Mouse (Mus musculus) cortical plate, adult 2 months (tissue): Measurements from ENCODE around the gene Zdhhc14. TPM values are rescaled to one million over a fixed set of nuclear protein-coding genes. Genes with fewer than 3 reads are reported as not detected.

Experiments
- H3K27ac ChIP-seq: fragments of 200-500 bp; 2 replicates; pipeline ENCODE4 v1.5.1; 2012; ENCODE audit warnings: low read length, control low read depth, inconsistent platforms; ENCODE audit not compliant: insufficient read depth
- H3K4me1 ChIP-seq: fragments of 200-500 bp; 2 replicates; pipeline ENCODE4 v1.6.1; 2011; ENCODE audit warnings: low read length; ENCODE audit not compliant: control insufficient read depth, insufficient read depth
- H3K4me3 ChIP-seq: fragments of 200-500 bp; 2 replicates; pipeline ENCODE4 v1.5.1; 2011; ENCODE audit warnings: mild to moderate bottlenecking, low read length, control low read depth; ENCODE audit not compliant: insufficient read depth
- CTCF ChIP-seq: fragments of 200-500 bp; IDR thresholded peaks from 2 replicates; pipeline ENCODE4 v1.5.1; 2011; ENCODE audit warnings: mild to moderate bottlenecking, control low read depth, low read length; ENCODE audit not compliant: insufficient read depth; ENCODE audit errors: extremely low read depth
- POLR2A ChIP-seq: fragments of 200-500 bp; IDR thresholded peaks from 2 replicates; pipeline ENCODE4 v1.6.1; 2011; ENCODE audit warnings: mild to moderate bottlenecking, low read length, control low read depth; ENCODE audit not compliant: insufficient read depth; ENCODE audit errors: extremely low read depth
- polyA plus RNA-seq: library from polyadenylated mRNA; depleted of rRNA; stranded (reverse); fragments of >200 nt; gene quantifications from 2 replicates; pipeline ENCODE4 v1.2.3, GENCODE M21; 2012; rRNA removed

Gene Zdhhc14
- polyA plus RNA-seq, 1 experiment, result 15.1 TPM

GRCm38 (mm10) chr17:5797124-5797760, 304.9 kb downstream of the Zdhhc14 start:
- Histone ChIP-seq H3K4me3 (no peak overlapping the region), H3K27ac (no peak overlapping the region), H3K4me1 (no peaks in the 10 kb centered on the region)
- TF ChIP-seq POLR2A, result no peak
- no peak for TF ChIP-seq CTCF

GRCm38 (mm10) chr17:5798221-5798801, 306.0 kb downstream of the Zdhhc14 start:
- H3K4me3 ChIP-seq, result no peak overlapping the region
- H3K4me1 ChIP-seq, result no peaks in the 10 kb centered on the region
- TF ChIP-seq POLR2A, result no peak
- no peak for TF ChIP-seq CTCF
- no peak overlapping the region for H3K27ac ChIP-seq

DNA sequence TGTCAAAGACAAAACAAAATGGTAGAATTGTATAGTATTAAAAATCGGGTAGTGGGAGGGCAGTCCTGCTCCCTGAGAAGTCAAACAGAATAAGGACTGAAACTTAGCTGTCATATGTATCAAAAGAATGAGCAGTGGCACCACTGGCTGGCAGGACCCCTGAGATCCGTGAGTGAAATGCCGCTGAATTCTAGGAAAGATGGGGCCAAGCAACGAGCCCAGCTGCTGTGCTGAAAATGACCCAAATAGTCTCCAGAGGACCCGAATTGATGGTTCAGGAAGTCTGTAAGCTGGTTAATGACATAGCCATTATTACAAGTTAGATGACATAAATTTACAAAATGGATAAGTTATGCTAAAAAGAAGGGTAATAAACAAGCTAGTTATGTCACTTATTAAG, 306.5 kb downstream of the Zdhhc14 start:
- TF ChIP-seq POLR2A (no peak), CTCF (no peak)
- Histone ChIP-seq H3K4me1 (no peaks in the 10 kb centered on the region), H3K4me3 (no peak overlapping the region), H3K27ac (no peak overlapping the region)

DNA sequence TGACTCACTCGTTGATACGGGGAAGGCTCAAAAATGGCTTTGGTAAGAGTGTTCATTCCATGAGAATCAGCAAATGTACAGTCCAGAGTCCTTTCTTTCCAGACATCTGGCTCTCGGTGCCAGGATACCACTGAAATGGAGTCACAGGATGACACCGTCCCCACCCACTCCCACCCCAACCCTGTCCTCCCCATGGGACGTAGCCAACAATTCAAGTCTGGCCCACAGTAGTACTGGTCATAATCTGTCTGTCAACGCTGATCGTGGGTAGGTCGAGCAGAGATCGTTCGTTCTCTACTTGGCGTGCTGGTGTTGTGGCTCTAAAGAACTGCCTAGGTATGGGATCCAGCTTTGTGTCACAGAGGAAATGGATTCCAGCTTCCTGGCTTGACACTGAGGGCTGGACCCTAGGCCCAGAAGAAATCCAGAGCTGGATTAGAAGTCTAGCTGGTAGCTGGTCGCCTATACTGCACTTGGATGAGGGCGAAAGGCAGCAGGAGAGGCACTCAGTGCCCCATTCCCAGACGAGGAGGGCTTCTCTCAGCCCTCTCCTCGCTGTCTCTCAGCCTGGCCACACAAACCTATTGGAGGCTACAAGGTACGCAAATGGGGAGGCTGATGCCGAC, 307.2 kb downstream of the Zdhhc14 start:
- TF ChIP-seq POLR2A, result no peak
- no peak for TF ChIP-seq CTCF
- Histone ChIP-seq H3K4me1 (peaks cover 2% of the 10 kb centered on the region; the same call in 1 of the 2 replicates), H3K27ac (no peak overlapping the region), H3K4me3 (no peak overlapping the region)

- H3K4me1 ChIP-seq, result peaks cover 3% of the 10 kb centered on the region; the same call in 1 of the 2 replicates
- TF ChIP-seq CTCF (no peak), POLR2A (no peak)
- no peak overlapping the region for H3K27ac ChIP-seq
- no peak overlapping the region for H3K4me3 ChIP-seq
Measured at GRCm38 (mm10) chr17:5800254-5800653, 307.9 kb downstream of the Zdhhc14 start.

GRCm38 (mm10) chr17:5800824-5801560, 308.6 kb downstream of the Zdhhc14 start:
- TF ChIP-seq CTCF (no peak), POLR2A (no peak)
- H3K4me3 ChIP-seq, result no peak overlapping the region
- no peak overlapping the region for H3K27ac ChIP-seq
- H3K4me1 ChIP-seq, result peaks cover 3% of the 10 kb centered on the region; the same call in 1 of the 2 replicates

GRCm38 (mm10) chr17:5801761-5802655, 309.7 kb downstream of the Zdhhc14 start:
- peaks cover 3% of the 10 kb centered on the region; the same call in 1 of the 2 replicates for H3K4me1 ChIP-seq
- no peak for TF ChIP-seq CTCF
- no peak for TF ChIP-seq POLR2A
- H3K27ac ChIP-seq, result no peak overlapping the region
- no peak overlapping the region for H3K4me3 ChIP-seq

DNA sequence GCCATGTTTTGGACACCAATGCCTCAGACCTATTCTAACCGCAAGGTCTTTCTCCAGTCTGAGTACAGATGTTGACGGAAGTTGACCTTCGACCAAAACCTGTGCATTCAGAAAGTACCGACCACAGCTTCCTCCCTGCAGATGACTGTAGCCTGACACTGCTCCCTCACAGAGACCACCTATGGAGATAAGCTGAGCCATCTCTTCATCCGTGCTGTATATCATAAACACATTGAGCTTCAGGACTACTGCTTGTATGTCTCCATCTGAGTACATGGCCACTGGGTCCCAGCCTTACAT, 310.2 kb downstream of the Zdhhc14 start:
- TF ChIP-seq POLR2A, result no peak
- peaks cover 3% of the 10 kb centered on the region; the same call in 1 of the 2 replicates for H3K4me1 ChIP-seq
- no peak overlapping the region for H3K27ac ChIP-seq

More for the DNA sequence above, 310.2 kb downstream of the Zdhhc14 start:
- H3K4me3 ChIP-seq, result no peak overlapping the region

Other genes starting within 250 kb of the Zdhhc14 start
- gene Ldhal6b, start 73.8 kb upstream of the Zdhhc14 start, polyA plus RNA-seq, result 0.64 and 0.94 TPM in 2 replicates
- gene Tmem242, start 52.3 kb upstream of the Zdhhc14 start, polyA plus RNA-seq, result 33.8 and 39.4 TPM in 2 replicates